Mouse (Mus musculus): ENCODE data around the gene Gnb1.
"Not testable (repeated sequence)": the region's sequence is repeated elsewhere in the genome, so short reads cannot be mapped to it uniquely, and the experiment has no call there.

Gene Gnb1

DNA sequence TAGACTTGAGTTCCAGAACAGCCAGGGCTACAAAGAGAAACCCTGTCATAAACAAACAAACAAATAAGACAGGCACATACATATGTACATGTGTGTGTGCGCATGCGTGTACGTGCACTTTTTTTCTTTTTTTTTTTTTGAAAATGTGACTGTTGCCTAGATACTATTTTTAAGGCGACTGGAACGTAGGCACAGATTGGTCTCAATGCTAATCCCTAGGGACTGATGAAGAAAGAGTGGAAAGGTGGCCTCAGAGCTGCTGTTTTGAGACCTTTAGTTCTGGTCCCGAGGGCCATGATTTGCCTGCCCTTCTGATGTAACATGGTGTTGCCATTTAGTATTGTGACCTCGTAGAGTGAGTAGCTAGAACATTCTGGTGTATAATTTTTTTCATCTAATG, 58.8 kb downstream of the Gnb1 start:
- DNase-seq (ENCODE audit: low spot score in 2 of 2), result no peak

DNA sequence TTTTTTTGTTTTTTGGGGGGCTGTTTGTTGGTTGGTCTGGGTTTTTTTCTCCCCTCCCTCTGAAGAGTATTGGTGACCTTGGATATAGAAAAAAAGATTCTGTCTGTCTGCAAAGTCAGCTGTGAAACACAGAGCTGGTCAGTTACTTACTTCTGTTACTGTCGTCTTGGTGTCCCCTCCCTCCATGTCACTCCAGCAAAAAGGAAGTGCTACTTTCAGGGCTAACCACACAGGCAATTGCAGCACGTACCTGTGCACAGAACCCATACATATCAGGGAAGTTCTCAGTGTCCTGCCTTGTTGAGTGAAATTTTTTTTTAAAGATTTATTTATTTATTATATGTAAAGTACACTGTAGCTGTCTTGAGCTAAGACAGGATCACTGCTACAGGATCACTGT, 59.3 kb downstream of the Gnb1 start:
- DNase-seq (ENCODE audit: low spot score in 2 of 2), result no peak

DNA sequence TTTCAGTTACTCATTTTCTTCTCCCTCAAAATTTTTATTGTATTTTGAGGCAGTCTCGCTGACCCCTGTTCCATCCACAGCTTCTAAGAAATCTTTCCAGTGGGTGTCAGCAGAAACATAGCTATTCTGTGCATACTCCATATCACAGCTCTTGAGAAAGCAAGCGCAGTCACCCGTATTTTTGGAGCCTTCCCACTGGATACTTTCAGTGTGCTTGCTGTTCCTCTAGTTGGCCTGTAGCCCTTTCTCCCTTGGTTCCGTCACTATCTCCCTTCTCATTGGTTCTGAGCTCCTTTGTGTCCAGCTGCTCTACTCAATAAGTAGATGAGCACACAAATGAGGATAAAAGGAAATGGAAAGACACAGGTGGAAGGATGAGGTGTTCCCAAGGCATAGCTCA, 59.9 kb downstream of the Gnb1 start:
- DNase-seq (ENCODE audit: low spot score in 2 of 2), result no peak

- DNase-seq (ENCODE audit: low spot score in 2 of 2), result no peak
Measured at GRCm38 (mm10) chr4:155552917-155553532, 61.9 kb downstream of the Gnb1 start.

DNA sequence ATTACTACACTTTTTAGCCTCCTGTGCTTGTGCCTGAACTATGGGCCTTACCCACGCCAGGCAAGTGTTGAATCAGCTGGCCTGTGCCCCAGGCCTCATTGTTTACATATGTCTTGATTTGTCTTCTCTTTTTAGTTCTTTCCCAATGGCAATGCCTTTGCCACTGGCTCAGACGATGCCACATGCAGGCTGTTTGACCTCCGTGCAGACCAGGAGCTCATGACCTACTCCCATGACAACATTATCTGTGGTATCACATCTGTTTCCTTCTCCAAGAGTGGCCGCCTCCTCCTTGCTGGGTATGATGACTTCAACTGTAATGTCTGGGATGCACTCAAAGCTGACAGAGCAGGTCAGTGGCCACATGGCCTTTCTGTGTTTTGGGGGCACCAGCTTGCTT, 63.7 kb downstream of the Gnb1 start:
- no peak for DNase-seq (ENCODE audit: low spot score in 2 of 2)

DNA sequence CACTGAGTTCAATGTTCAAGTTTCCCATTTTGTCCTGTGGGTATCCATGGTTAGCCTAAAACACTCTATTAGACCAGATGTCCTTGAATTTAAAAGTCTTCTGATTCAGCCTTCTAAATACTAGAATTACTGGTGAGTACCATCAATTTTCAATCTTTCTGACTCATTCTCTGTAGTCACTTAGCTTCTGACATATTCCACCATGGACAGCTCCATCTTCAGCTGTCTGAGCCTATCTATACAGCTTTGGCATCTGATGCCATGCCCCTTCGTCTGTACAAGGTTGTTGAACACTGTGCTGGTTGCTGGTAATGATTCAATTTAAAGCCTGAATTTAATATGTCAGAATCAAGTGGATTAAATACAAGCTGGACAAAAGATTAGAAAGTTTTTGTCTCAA, 64.3 kb downstream of the Gnb1 start:
- no peak for DNase-seq (ENCODE audit: low spot score in 2 of 2)

- DNase-seq (ENCODE audit: low spot score in 2 of 2), result no peak
Measured at GRCm38 (mm10) chr4:155559454-155559853, 68.3 kb downstream of the Gnb1 start.

GRCm38 (mm10) chr4:155560932-155561331, 69.8 kb downstream of the Gnb1 start:
- no peak for DNase-seq (ENCODE audit: low spot score in 2 of 2)

DNA sequence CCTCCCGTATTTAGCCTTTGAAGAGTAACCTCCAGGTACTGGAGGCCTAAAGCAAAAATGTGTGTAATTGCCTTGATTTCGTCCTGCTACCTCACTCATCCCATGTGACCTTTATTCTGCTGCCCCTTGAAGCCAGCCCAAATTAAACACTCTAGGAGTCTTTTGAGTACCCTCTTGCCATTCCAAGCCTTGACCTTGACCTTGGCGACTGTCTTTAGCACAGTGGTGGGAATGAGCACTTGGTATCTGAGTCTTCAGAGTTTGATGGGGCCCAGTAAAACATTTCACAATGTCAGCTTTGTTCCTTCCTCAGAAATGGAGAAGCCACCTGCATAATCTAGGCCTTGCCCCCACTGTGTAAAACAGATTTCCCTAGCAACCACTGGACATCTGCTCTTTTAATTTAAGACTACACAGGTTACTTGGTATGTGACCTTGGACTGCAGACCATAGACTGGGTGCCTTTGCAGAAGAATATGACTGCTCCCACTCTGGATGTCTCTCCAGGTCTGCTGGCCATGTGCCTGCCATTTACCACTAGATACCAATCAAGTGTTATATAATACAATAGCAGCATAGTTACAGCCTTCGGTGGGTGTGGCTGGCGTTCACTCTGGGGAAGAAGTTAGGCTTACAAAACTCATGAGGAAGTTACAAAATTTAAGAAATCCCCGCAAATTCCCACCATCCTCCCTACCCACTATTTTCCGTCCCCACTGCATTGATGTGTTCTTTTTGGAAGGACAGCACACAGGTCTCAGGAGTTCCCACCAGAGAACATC, 70.7 kb downstream of the Gnb1 start, which contains the start of gene Nadk:
Gene Nadk (plus strand): TSS at position 718 of the 782 bp plus-strand sequence.
- DNase-seq (ENCODE audit: low spot score in 2 of 2), result no peak

GRCm38 (mm10) chr4:155562725-155563399, 71.7 kb downstream of the Gnb1 start:
- peak; percentile 52 to 59 for DNase-seq (ENCODE audit: low spot score in 2 of 2)

DNA sequence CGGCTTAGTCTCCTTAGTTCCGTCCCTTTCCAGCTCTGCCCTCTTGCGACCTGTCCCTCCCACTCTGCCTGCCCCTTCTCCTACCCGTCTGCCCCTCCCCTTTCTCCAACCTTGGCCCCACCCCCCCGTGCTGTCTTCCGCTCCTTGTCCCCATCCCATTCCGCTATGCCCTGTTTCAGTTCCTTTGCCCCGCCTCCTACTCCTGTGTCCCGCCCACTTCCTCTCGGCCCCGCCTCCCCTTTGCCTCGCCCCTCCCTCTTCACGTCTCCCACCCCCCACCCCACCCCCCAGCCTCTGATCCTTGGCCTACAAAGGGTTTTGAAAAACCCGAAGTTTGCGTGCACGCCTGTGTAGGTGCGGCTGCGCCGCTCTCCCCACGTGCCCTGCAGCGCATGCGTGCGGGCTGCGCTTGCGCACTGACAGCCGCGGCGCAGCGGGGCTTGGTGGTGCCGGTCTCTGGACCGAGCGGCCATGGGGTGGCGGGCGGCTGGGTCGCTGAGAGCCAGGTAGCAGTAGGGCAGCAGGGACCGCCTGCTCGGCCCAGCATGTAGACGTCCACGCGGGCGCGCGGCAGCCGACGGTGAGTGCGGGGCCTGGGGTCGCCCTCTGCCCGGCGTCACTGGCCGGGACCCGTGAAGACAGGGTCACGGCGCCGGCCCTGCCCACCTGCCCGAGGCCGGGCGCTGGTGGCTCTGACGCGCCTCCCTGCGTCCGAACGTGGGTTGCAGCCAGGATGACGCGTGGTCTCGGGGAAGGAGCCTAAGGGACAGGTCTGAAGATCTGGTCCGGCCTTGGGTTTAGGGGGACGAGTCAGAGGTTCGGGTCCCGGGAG, 72.5 kb downstream of the Gnb1 start:
- DNase-seq (ENCODE audit: low spot score in 2 of 2), result peak; percentile 90 to 92

- no peak for DNase-seq (ENCODE audit: low spot score in 2 of 2)
Measured at GRCm38 (mm10) chr4:155564315-155565069, 73.3 kb downstream of the Gnb1 start.

DNA sequence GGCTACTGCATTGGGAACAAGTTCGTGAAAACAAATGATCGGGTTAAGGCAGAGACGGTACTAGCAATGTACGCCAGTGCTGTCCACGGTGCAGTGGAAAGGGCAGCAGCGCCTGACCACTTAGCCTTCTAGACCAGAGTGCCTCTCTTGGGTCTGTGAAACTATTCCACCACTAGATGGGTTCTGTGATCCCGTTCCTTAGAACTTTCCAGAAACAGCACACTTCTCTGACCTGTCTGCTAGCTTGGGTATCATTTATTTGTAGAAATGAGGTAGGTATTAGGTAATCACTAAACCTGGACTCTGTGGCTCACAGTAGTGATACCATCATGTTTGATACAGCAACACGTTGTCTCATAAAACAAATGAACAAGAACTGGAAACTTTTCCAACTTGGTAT, 75.4 kb downstream of the Gnb1 start:
- DNase-seq (ENCODE audit: low spot score in 2 of 2), result no peak

DNA sequence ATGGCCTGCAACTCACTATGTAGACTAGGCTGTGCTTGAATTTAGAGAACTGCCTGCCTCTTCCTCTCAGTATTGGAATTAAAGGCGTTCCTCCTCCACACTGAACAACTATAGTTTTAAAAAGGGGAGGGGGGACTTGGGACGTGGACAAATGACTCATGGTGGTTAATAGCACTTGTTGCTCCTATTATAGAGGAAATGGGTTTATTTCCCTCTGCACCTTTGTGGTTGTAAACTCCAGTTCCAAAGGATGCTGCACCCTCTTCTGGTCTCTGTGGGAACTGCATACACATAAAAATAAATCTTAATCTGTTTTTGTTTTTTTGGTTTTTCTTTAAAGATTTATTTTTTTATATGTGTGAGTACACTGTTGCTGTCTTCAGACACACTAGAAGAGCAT, 77.0 kb downstream of the Gnb1 start:
- no peak for DNase-seq (ENCODE audit: low spot score in 2 of 2)

- DNase-seq (ENCODE audit: low spot score in 2 of 2), result no peak
Measured at GRCm38 (mm10) chr4:155568632-155569370, 77.6 kb downstream of the Gnb1 start.

DNA sequence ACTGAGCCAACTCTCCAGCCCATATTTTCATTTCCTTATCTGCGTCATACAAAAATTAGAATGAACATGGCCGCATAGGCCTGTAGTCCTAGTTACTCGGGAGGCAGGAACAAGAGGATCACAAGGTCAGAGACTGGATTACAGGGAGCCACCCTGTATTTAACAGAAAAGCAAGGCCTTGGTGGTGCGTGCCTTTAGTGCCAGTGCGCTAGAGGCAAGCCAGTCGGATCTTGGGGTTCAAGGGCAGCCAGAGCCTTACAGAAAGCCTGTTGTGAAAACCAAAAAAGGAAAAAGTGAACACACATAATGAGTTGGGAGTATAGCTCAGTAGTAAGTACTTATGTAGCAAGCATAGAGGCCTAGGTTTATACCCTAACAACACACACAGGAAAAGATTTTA, 78.7 kb downstream of the Gnb1 start:
- DNase-seq (ENCODE audit: low spot score in 2 of 2), result no peak

DNA sequence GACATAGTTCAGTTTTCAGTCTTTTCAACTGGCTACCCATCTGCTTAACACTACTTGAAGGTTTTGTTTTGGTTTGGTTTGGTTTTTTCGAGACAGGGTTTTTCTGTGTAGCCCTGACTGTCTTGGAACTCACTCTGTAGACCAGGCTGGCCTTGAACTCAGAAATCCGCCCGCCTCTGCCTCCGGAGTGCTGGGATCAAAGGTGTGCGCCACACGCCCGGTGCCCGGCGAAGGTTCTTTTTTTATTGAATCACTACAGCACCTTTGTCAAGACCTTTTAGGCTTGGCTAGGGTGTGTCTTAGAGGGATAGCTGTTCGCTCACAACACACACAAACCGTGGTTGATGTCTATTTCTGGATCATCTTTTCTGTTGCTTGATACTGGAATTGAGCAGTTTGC, 79.2 kb downstream of the Gnb1 start:
- not testable (repeated sequence) for DNase-seq (ENCODE audit: low spot score in 2 of 2)

- DNase-seq (ENCODE audit: low spot score in 2 of 2), result no peak
Measured at GRCm38 (mm10) chr4:155571442-155571841, 80.3 kb downstream of the Gnb1 start.

- no peak for DNase-seq (ENCODE audit: low spot score in 2 of 2)
Measured at GRCm38 (mm10) chr4:155573155-155573554, 82.0 kb downstream of the Gnb1 start.

DNA sequence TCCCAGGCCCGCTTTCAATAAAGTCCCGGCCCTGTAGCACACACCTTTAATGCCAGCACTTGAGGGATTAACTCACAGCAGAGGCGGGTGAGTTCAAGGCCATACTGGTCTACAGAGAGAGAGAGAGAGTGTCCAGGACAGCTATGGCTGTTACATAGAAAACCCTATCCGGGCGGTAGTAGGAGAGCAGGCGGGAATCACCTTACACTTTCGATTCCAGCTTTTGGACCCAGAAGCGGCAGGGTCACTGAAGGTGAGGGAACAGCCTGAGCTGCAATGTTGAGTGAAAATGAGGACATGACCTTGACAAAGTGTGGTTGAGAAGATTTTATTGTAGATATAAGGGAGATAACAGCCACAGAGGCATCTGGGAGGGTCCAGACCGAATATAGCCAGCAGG, 82.7 kb downstream of the Gnb1 start:
- no peak for DNase-seq (ENCODE audit: low spot score in 2 of 2)

GRCm38 (mm10) chr4:155574931-155575330, 83.8 kb downstream of the Gnb1 start:
- no peak for DNase-seq (ENCODE audit: low spot score in 2 of 2)

Measured in frontal cortex, postnatal 10 days (tissue).